8 mouse cellular contexts compared by ENCODE assay signal in the genomic region with DNA sequence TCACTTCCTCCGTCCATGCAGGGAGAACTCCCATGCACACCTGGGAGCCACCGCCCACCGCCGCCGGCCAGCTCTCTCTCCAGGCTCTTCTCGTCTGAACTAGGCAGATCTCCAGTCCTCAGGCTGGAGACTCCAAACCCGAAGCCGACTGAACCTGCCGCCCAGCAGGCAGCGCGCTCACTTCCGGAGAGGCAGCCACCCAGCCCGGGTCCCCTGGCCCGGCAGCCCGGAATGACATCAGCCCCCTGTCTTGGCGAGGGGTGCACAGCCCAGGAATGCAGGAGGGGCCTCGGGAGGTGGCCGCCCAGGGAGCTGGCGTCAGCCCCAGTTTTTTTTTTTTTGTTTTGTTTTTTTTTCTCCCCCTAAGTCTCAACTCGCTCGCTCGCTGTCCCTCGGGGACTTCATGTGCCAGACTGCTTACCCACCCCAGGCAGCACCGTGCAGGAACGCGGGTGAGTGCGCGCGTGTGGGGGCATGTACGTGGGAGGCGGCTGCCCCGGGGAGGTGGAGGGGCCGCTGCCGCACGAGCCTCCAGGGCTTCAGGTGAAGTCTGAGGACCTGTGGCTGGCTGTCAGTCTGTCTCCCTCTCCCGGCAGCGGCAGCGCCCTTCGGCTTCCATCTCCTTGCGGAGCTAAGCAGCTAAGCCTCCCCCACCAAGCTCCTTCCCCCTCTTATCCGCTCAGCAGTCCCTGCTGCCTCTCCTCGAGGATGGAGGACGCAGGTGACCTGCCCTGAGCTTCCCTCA. TPM values are rescaled to one million over a fixed set of nuclear protein-coding genes. Genes with fewer than 3 reads are reported as not detected.
DNase-seq lines count a peak whose midpoint lies in the region; ATAC-seq and TF ChIP-seq lines count a peak whose summit lies in the region.

No protein-coding gene starts in this region.

- TF ChIP-seq EP300 in lung, postnatal 0 days (IDR thresholded peaks at IDR 0.05), result peak; percentile 64

- no peak; the same call in 1 of the 2 replicates for TF ChIP-seq POLR2A in olfactory bulb, adult 2 months (IDR thresholded peaks at IDR 0.05; ENCODE audit: insufficient read depth, low read depth, low read length)

- H3K27me3 ChIP-seq in embryonic facial prominence, embryonic 12.5 days, result peaks cover 28% of the 10 kb centered on the region
- no peaks in the 10 kb centered on the region for H3K27me3 ChIP-seq in heart, embryonic 13.5 days (replicated peaks)
- H3K27me3 ChIP-seq in kidney, embryonic 15.5 days, result peaks cover 10% of the 10 kb centered on the region
- no peaks in the 10 kb centered on the region for H3K27me3 ChIP-seq in lung, postnatal 0 days (replicated peaks; ENCODE audit: insufficient read depth, low read length)

- H3K9me3 ChIP-seq in embryonic facial prominence, embryonic 12.5 days, result no peaks in the 10 kb centered on the region
- H3K9me3 ChIP-seq in heart, embryonic 13.5 days, result peaks cover 4% of the 10 kb centered on the region; the same call in 1 of the 2 replicates
- H3K9me3 ChIP-seq in kidney, embryonic 15.5 days (replicated peaks), result no peaks in the 10 kb centered on the region
- no peaks in the 10 kb centered on the region for H3K9me3 ChIP-seq in lung, postnatal 0 days (ENCODE audit: low read length)

- WGBS in embryonic facial prominence, embryonic 12.5 days, result under 1% methylated on average over 43 of the region's 43 CpGs
- WGBS in heart, embryonic 13.5 days, result 1% methylated on average over 43 of the region's 43 CpGs
- 1% methylated on average over 42 of the region's 43 CpGs for WGBS in kidney, embryonic 15.5 days
- WGBS in lung, postnatal 0 days, result 1% methylated on average over 37 of the region's 43 CpGs
- under 1% methylated on average over 43 of the region's 43 CpGs for WGBS in olfactory bulb, adult 2 months

- peaks cover 20% of the 10 kb centered on the region for H3K4me1 ChIP-seq in embryonic facial prominence, embryonic 12.5 days
- peaks cover 62% of the 10 kb centered on the region for H3K4me1 ChIP-seq in heart, embryonic 13.5 days
- peaks cover 59% of the 10 kb centered on the region for H3K4me1 ChIP-seq in kidney, embryonic 15.5 days
- H3K4me1 ChIP-seq in lung, postnatal 0 days (ENCODE audit: insufficient read depth, low read depth, low read length), result peaks cover 7% of the 10 kb centered on the region
- H3K4me1 ChIP-seq in olfactory bulb, adult 2 months (ENCODE audit: control insufficient read depth, insufficient read depth, low read length), result peaks cover 58% of the 10 kb centered on the region

- ATAC-seq in embryonic facial prominence, embryonic 12.5 days (ENCODE audit: insufficient number of reproducible peaks, insufficient read depth, low FRiP score, low TSS enrichment), result 0 out of 2 replicates have a peak, but pooled peaks have one; percentile 32
- ATAC-seq in heart, embryonic 13.5 days (ENCODE audit: extremely low read depth, insufficient number of reproducible peaks, low FRiP score, low TSS enrichment), result peak; percentile 16; the same call in 1 of the 2 replicates
- peak; percentile 38 for ATAC-seq in kidney, embryonic 15.5 days (replicated peaks; ENCODE audit: low FRiP score)
- peak; percentile 88 for ATAC-seq in lung, postnatal 0 days

- H3K4me3 ChIP-seq in embryonic facial prominence, embryonic 12.5 days, result peak overlapping the region; percentile 37
- peak overlapping the region; percentile 72 for H3K4me3 ChIP-seq in heart, embryonic 13.5 days
- H3K4me3 ChIP-seq in kidney, embryonic 15.5 days (replicated peaks), result peak overlapping the region; percentile 51
- peak overlapping the region; percentile 53 for H3K4me3 ChIP-seq in lung, postnatal 0 days (ENCODE audit: low read depth, low read length)
- peak overlapping the region; percentile 68 for H3K4me3 ChIP-seq in olfactory bulb, adult 2 months (ENCODE audit: insufficient read depth, low read depth, low read length)

- H3K36me3 ChIP-seq in embryonic facial prominence, embryonic 12.5 days, result no peaks in the 10 kb centered on the region
- peaks cover 11% of the 10 kb centered on the region for H3K36me3 ChIP-seq in heart, embryonic 13.5 days
- H3K36me3 ChIP-seq in kidney, embryonic 15.5 days, result 0 out of 2 replicates have a peak, but pooled peaks cover 3% of the 10 kb centered on the region
- H3K36me3 ChIP-seq in lung, postnatal 0 days (ENCODE audit: insufficient read depth, low read length), result no peaks in the 10 kb centered on the region

- peak overlapping the region; percentile 44 for H3K9ac ChIP-seq in embryonic facial prominence, embryonic 12.5 days
- H3K9ac ChIP-seq in heart, embryonic 13.5 days, result peak overlapping the region; percentile 92
- H3K9ac ChIP-seq in kidney, embryonic 15.5 days, result peak overlapping the region; percentile 57
- H3K9ac ChIP-seq in lung, postnatal 0 days (replicated peaks; ENCODE audit: low read depth), result peak overlapping the region; percentile 75

- H3K27ac ChIP-seq in embryonic facial prominence, embryonic 12.5 days, result no peak overlapping the region
- peak overlapping the region; percentile 98 for H3K27ac ChIP-seq in heart, embryonic 13.5 days (replicated peaks)
- peak overlapping the region; percentile 84 for H3K27ac ChIP-seq in kidney, embryonic 15.5 days
- H3K27ac ChIP-seq in lung, postnatal 0 days (ENCODE audit: low read length), result peak overlapping the region; percentile 94
- peak overlapping the region; percentile 96 for H3K27ac ChIP-seq in olfactory bulb, adult 2 months (ENCODE audit: insufficient read depth, low read depth, low read length)

- DNase-seq in left cerebral cortex, adult 18-20 months (ENCODE audit: low spot score in 2 of 2), result peak; percentile 45 to 58
- DNase-seq in left cerebral cortex, adult 9 months (ENCODE audit: low spot score in 2 of 2), result no peak
- DNase-seq in lung, postnatal 0 days (ENCODE audit: low spot score), result peak; percentile 87
- peak; percentile 55 to 64 for DNase-seq in urinary bladder, postnatal 36 days (ENCODE audit: low spot score in 2 of 2)

- peak overlapping the region; percentile 75 for H3K4me2 ChIP-seq in embryonic facial prominence, embryonic 12.5 days (replicated peaks)
- peak overlapping the region; percentile 86 for H3K4me2 ChIP-seq in heart, embryonic 13.5 days
- H3K4me2 ChIP-seq in kidney, embryonic 15.5 days, result peak overlapping the region; percentile 94
- peak overlapping the region; percentile 80 for H3K4me2 ChIP-seq in lung, postnatal 0 days (replicated peaks; ENCODE audit: low read depth, low read length)

- TF ChIP-seq CTCF in lung, postnatal 0 days (IDR thresholded peaks at IDR 0.05), result peak; percentile 67
- TF ChIP-seq CTCF in olfactory bulb, adult 2 months (IDR thresholded peaks at IDR 0.05; ENCODE audit: insufficient read depth, low read depth, low read length), result no peak

RNA-seq across cellular contexts. Expression of a gene that starts 57.1 kb away (rescaled TPM):
- 1 to 10 TPM; 1.4 to 1.6 TPM for total RNA-seq in left cerebral cortex, adult 18-20 months (2021)
- 34.0 and 84.1 TPM in 2 replicates for polyA plus RNA-seq in embryonic facial prominence, embryonic 12.5 days (2016; fragmentation: Nextera tagmentation; extraction: Ambion mirVana)
- polyA plus RNA-seq in heart, embryonic 13.5 days (2015; fragmentation: Nextera tagmentation; extraction: Ambion mirVana), result 0.86 and 0.93 TPM in 2 replicates
- polyA plus RNA-seq in kidney, embryonic 15.5 days (2015; fragmentation: Nextera tagmentation; extraction: Ambion mirVana), result 1.1 and 1.2 TPM in 2 replicates
- 0.57 and 1.5 TPM in 2 replicates for polyA plus RNA-seq in lung, postnatal 0 days (2015; fragmentation: Nextera tagmentation; extraction: Ambion mirVana)
- not detected in 2 replicates for polyA plus RNA-seq in olfactory bulb, adult 2 months (2012; ENCODE audit: insufficient read depth, insufficient read length, low replicate concordance, missing spikeins)

Comparison
In these comparisons a context has a peak if more than half of its experiments do, and no peak if none do; other contexts are left out.
1. DNase-seq: peak in left cerebral cortex, adult 18-20 months (2 of 2), lung, postnatal 0 days (single experiment) and urinary bladder, postnatal 36 days (2 of 2); none in left cerebral cortex, adult 9 months (0 of 2).
2. ATAC-seq: peak in every context shown above with its lines; median percentile 88 in lung, postnatal 0 days; 38 in kidney, embryonic 15.5 days; 32 in embryonic facial prominence, embryonic 12.5 days; 16 in heart, embryonic 13.5 days.
3. RNA of a gene that starts 57.1 kb away (polyA plus RNA-seq): 34.0 to 84.1 TPM in embryonic facial prominence, embryonic 12.5 days; 0.57 to 1.5 TPM in lung, postnatal 0 days, 1.1 to 1.2 TPM in kidney, embryonic 15.5 days, 0.86 to 0.93 TPM in heart, embryonic 13.5 days and not detected in olfactory bulb, adult 2 months; every median in the first group is over 10 times any median in the second.
4. Peak in every context shown above with its lines, with median percentiles within 50 percentile points of each other: H3K4me2 ChIP-seq, H3K4me3 ChIP-seq and H3K9ac ChIP-seq.